Mouse (Mus musculus) E14TG2a.4 (cell line): ENCODE measurements around the gene Mgea5.

Experiments used
- CTCF ChIP-seq: conservative IDR thresholded peaks from 2 replicates; pipeline ENCODE4 v1.5.1; 2014; ENCODE audit warnings: low read length
- POU5F1 ChIP-seq: IDR thresholded peaks from 2 replicates; pipeline ENCODE4 v1.6.1; 2014; ENCODE audit warnings: low read length, borderline replicate concordance

DNA sequence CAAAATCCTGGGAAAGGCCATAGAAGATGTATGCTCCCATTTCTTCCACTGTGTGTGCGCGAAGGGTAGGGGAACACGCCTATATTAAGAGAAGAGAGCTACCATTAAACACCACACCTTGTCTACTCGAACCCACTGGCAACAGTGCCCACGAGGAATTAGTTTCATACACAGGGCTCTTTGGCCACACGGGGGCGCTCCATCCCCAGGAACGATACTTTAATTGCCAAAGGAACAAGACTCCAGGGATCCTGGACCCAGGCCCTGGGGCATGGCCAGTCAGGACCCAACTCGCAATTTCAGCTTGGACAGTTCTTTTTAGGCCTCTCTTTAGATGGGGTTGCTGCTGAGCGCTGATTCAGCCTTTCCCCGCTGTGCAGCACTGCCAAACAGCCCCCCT is 29.6 kb upstream of the Mgea5 start:
- TF ChIP-seq CTCF (peak; percentile 81), POU5F1 (no peak)
